Mouse (Mus musculus) stomach, embryonic 14.5 days (tissue): ENCODE results near the gene Bmpr1a. TPM values are rescaled to one million over a fixed set of nuclear protein-coding genes. Genes with fewer than 3 reads are reported as not detected.
"Not testable (repeated sequence)": the region's sequence is repeated elsewhere in the genome, so short reads cannot be mapped to it uniquely, and the experiment has no call there.

Source experiments
- ATAC-seq: fragments of 200-750 bp; cut with Nextera tagmentation; 2 replicates; pipeline ENCODE4 v1.8.0; 2017; ENCODE audit warnings: low read depth, moderate TSS enrichment; ENCODE audit not compliant: insufficient number of reproducible peaks, insufficient read depth, low FRiP score
- H3K27ac ChIP-seq: fragments of 300-500 bp; sonication (generic); 2 replicates; pipeline ENCODE4 v1.5.1; 2014; ENCODE audit warnings: mild to moderate bottlenecking, low read length, moderate library complexity, mixed read lengths
- H3K27me3 ChIP-seq: fragments of 300-500 bp; sonication (generic); 2 replicates; pipeline ENCODE4 v1.6.1; 2014; ENCODE audit warnings: low read length, control low read depth, mixed read lengths; ENCODE audit not compliant: control insufficient read depth, insufficient read depth
- H3K36me3 ChIP-seq: fragments of 300-500 bp; sonication (generic); 2 replicates; pipeline ENCODE4 v1.6.1; 2014; ENCODE audit warnings: mild to moderate bottlenecking, control low read depth, low read length, moderate library complexity, mixed read lengths; ENCODE audit not compliant: control insufficient read depth, insufficient read depth
- H3K4me1 ChIP-seq: fragments of 300-500 bp; sonication (generic); 2 replicates; pipeline ENCODE4 v1.6.1; 2014; ENCODE audit warnings: low read length, control low read depth, mixed read lengths; ENCODE audit not compliant: control insufficient read depth, insufficient read depth
- H3K4me2 ChIP-seq: fragments of 300-500 bp; sonication (generic); replicated peaks from 2 replicates; pipeline ENCODE4 v1.6.1; 2014; ENCODE audit warnings: low read depth, low read length, control low read depth
- H3K4me3 ChIP-seq: fragments of 300-500 bp; sonication (generic); 2 replicates; pipeline ENCODE4 v1.5.1; 2014; ENCODE audit warnings: low read depth, low read length, control low read depth
- H3K9ac ChIP-seq: fragments of 300-500 bp; sonication (generic); replicated peaks from 2 replicates; pipeline ENCODE4 v1.6.1; 2014; ENCODE audit warnings: low read depth, mild to moderate bottlenecking, control low read depth, low read length, moderate library complexity, mixed read lengths
- H3K9me3 ChIP-seq: fragments of 300-500 bp; sonication (generic); 2 replicates; pipeline ENCODE4 v1.6.1; 2016; ENCODE audit warnings: low read depth, low read length, control low read depth; ENCODE audit not compliant: control insufficient read depth
- WGBS: fragments of 180-500 bp; shearing (Covaris S2); extraction: QIAGEN DNeasy Blood & Tissue Kit; methylation state at CpG from one replicate; pipeline ENCODE4 v1.1.7; 2014; 5-methylcytosine and 5-hydroxymethylcytosine counted together
- polyA plus RNA-seq: library from polyadenylated mRNA; unstranded; fragments of >200 nt; fragmentation: Nextera tagmentation; extraction: Ambion mirVana; gene quantifications from 2 replicates; pipeline ENCODE4 v1.2.1, GENCODE M21; 2014

The Bmpr1a gene
- polyA plus RNA-seq, 1 experiment from 2014 or later = 62.8 TPM

GRCm38 (mm10) chr14:34373581-34373980 is 129.6 kb downstream of the Bmpr1a start:
- Histone ChIP-seq H3K9me3 (no peaks in the 10 kb centered on the region), H3K4me3 (no peak overlapping the region), H3K4me1 (peaks cover 11% of the 10 kb centered on the region; the same call in 1 of the 2 replicates), H3K36me3 (no peaks in the 10 kb centered on the region), H3K27me3 (no peaks in the 10 kb centered on the region), H3K27ac (no peak overlapping the region), H3K4me2 (no peak overlapping the region), H3K9ac (no peak overlapping the region)
- 80% methylated on average over 6 of the region's 6 CpGs for WGBS
- no peak for ATAC-seq

GRCm38 (mm10) chr14:34372646-34373045 is 130.5 kb downstream of the Bmpr1a start:
- H3K9me3 ChIP-seq = no peaks in the 10 kb centered on the region
- H3K27ac ChIP-seq = no peak overlapping the region
- H3K4me1 ChIP-seq = peaks cover 11% of the 10 kb centered on the region; the same call in 1 of the 2 replicates
- H3K4me2 ChIP-seq = no peak overlapping the region
- H3K27me3 ChIP-seq = no peaks in the 10 kb centered on the region
- H3K9ac ChIP-seq = no peak overlapping the region
- H3K36me3 ChIP-seq = no peaks in the 10 kb centered on the region
- 87% methylated on average over 6 of the region's 6 CpGs for WGBS
- no peak overlapping the region for H3K4me3 ChIP-seq
- no peak for ATAC-seq

GRCm38 (mm10) chr14:34371763-34372162 is 131.4 kb downstream of the Bmpr1a start:
- Histone ChIP-seq H3K4me1 (peaks cover 11% of the 10 kb centered on the region; the same call in 1 of the 2 replicates), H3K36me3 (no peaks in the 10 kb centered on the region), H3K27me3 (no peaks in the 10 kb centered on the region), H3K27ac (no peak overlapping the region), H3K4me3 (no peak overlapping the region), H3K4me2 (no peak overlapping the region), H3K9me3 (no peaks in the 10 kb centered on the region), H3K9ac (no peak overlapping the region)
- WGBS = 75% methylated on average over 2 of the region's 2 CpGs
- ATAC-seq = no peak

- H3K9me3 ChIP-seq = no peaks in the 10 kb centered on the region
- 87% methylated on average over 3 of the region's 3 CpGs for WGBS
- H3K27me3 ChIP-seq = no peaks in the 10 kb centered on the region
- no peak overlapping the region for H3K9ac ChIP-seq
- H3K4me3 ChIP-seq = no peak overlapping the region
- ATAC-seq = no peak
- peaks cover 11% of the 10 kb centered on the region; the same call in 1 of the 2 replicates for H3K4me1 ChIP-seq
- H3K27ac ChIP-seq = no peak overlapping the region
- H3K36me3 ChIP-seq = no peaks in the 10 kb centered on the region
- H3K4me2 ChIP-seq = no peak overlapping the region
Observed at GRCm38 (mm10) chr14:34370921-34371320, 132.2 kb downstream of the Bmpr1a start.

- ATAC-seq = no peak
- Histone ChIP-seq H3K4me2 (no peak overlapping the region), H3K4me1 (peaks cover 11% of the 10 kb centered on the region; the same call in 1 of the 2 replicates), H3K36me3 (no peaks in the 10 kb centered on the region), H3K4me3 (no peak overlapping the region), H3K27me3 (no peaks in the 10 kb centered on the region), H3K27ac (no peak overlapping the region), H3K9me3 (no peaks in the 10 kb centered on the region), H3K9ac (no peak overlapping the region)
- 73% methylated on average over 3 of the region's 3 CpGs for WGBS
Observed at GRCm38 (mm10) chr14:34370203-34370602, 132.9 kb downstream of the Bmpr1a start.

GRCm38 (mm10) chr14:34365147-34365507 is 138.0 kb downstream of the Bmpr1a start:
- WGBS = 89% methylated on average over 2 of the region's 2 CpGs
- no peak overlapping the region for H3K4me3 ChIP-seq
- no peaks in the 10 kb centered on the region for H3K4me1 ChIP-seq
- no peak for ATAC-seq
- no peak overlapping the region for H3K9ac ChIP-seq
- H3K9me3 ChIP-seq = no peaks in the 10 kb centered on the region
- H3K27me3 ChIP-seq = no peaks in the 10 kb centered on the region
- H3K27ac ChIP-seq = no peak overlapping the region
- H3K36me3 ChIP-seq = no peaks in the 10 kb centered on the region
- H3K4me2 ChIP-seq = no peak overlapping the region

- Histone ChIP-seq H3K4me3 (peak overlapping the region; percentile 22; the same call in 1 of the 2 replicates), H3K4me2 (peak overlapping the region; percentile 80)
- ATAC-seq, H3K9ac ChIP-seq, H3K27me3 ChIP-seq, H3K36me3 ChIP-seq, H3K4me1 ChIP-seq, H3K27ac ChIP-seq, H3K9me3 ChIP-seq: not testable (repeated sequence)
- 85% methylated on average over 15 of the region's 15 CpGs for WGBS
Observed at GRCm38 (mm10) chr14:34364254-34365146, 138.6 kb downstream of the Bmpr1a start.

GRCm38 (mm10) chr14:34363490-34364253 is 139.5 kb downstream of the Bmpr1a start:
- H3K4me3 ChIP-seq = peak overlapping the region; percentile 22
- ATAC-seq = peak; percentile 84
- H3K27ac ChIP-seq = peak overlapping the region; percentile 45; the same call in 1 of the 2 replicates
- peak overlapping the region; percentile 80 for H3K4me2 ChIP-seq
- no peaks in the 10 kb centered on the region for H3K27me3 ChIP-seq
- H3K9me3 ChIP-seq = no peaks in the 10 kb centered on the region
- no peaks in the 10 kb centered on the region for H3K36me3 ChIP-seq
- H3K9ac ChIP-seq = 0 out of 2 replicates have a peak overlapping the region, but pooled peaks have one; percentile 25
- no peaks in the 10 kb centered on the region for H3K4me1 ChIP-seq
- 7% methylated on average over 32 of the region's 32 CpGs for WGBS
